Mouse (Mus musculus): ENCODE measurements around the gene Slc19a1.

The Slc19a1 gene

GRCm38 (mm10) chr10:77097006-77097889 lies 65.2 kb downstream of the Slc19a1 start:
- 73% methylated on average over 12 of the region's 12 CpGs for WGBS

GRCm38 (mm10) chr10:77097890-77098200 lies 65.8 kb downstream of the Slc19a1 start:
- 72% methylated on average over 4 of the region's 4 CpGs for WGBS

GRCm38 (mm10) chr10:77098619-77099018 lies 66.6 kb downstream of the Slc19a1 start:
- WGBS: 95% methylated on average over 2 of the region's 2 CpGs

GRCm38 (mm10) chr10:77099777-77100176 lies 67.7 kb downstream of the Slc19a1 start:
- 91% methylated on average over 4 of the region's 4 CpGs for WGBS

- WGBS: 68% methylated on average over 8 of the region's 8 CpGs
Observed at GRCm38 (mm10) chr10:77103689-77104088, 71.6 kb downstream of the Slc19a1 start.

- WGBS: 78% methylated on average over 4 of the region's 4 CpGs
Observed at GRCm38 (mm10) chr10:77108106-77108505, 76.1 kb downstream of the Slc19a1 start.

GRCm38 (mm10) chr10:77110010-77110409 lies 78.0 kb downstream of the Slc19a1 start:
- WGBS: 87% methylated on average over 9 of the region's 9 CpGs

Measured in cerebral cortex, adult 2 months (tissue).